Mouse (Mus musculus): ENCODE results near the gene Slc30a3.

GRCm38 (mm10) chr5:31138968-31139425 is 31.0 kb upstream of the Slc30a3 start:
- TF ChIP-seq CTCF (IDR thresholded peaks at IDR 0.05; ENCODE audit: low read depth) (no peak), EP300 (IDR thresholded peaks at IDR 0.05; ENCODE audit: low read depth) (no peak)

Measured in liver, embryonic 14.5 days (tissue).